Mouse (Mus musculus) brain, embryonic 14.5 days (tissue): ENCODE measurements around the gene Lmx1a.

Experiments
- CTCF ChIP-seq: fragments of 200-500 bp; IDR thresholded peaks from 2 replicates; pipeline ENCODE4 v1.5.1; 2012; ENCODE audit warnings: inconsistent platforms, mild to moderate bottlenecking, moderate library complexity, borderline replicate concordance; ENCODE audit not compliant: insufficient read depth, insufficient read length; ENCODE audit errors: extremely low read depth
- POLR2A ChIP-seq: fragments of 200-500 bp; IDR thresholded peaks from 2 replicates; pipeline ENCODE4 v1.6.1; 2012; ENCODE audit warnings: mild to moderate bottlenecking, inconsistent platforms, borderline replicate concordance; ENCODE audit not compliant: poor library complexity, insufficient read depth, insufficient read length, severe bottlenecking; ENCODE audit errors: extremely low read depth

DNA sequence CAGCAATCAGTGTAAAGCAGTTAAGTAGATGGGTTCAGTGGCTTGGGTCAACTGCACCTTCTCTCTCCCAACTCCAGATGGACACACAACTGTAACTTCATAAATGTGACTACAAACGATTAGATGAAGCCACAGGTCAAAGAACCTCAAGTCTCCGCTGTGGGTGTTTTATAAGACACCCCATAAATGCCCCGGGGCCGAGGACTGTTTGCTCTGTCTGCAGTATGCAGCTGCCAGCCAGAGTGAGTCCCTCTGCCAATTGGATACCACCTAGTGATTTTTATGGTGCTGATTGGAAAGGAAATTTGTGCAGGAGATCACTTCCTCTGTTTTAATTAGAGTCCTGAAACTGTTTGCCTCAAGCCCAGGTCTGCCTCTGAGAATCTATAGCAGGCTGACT lies 65.0 kb downstream of the Lmx1a start:
- TF ChIP-seq CTCF = no peak
- TF ChIP-seq POLR2A = no peak
